In genomic region chr5:123134875-123135382, GRCm38 (mm10) we compare ENCODE assay signal across 9 mouse cellular contexts. TPM values are rescaled to one million over a fixed set of nuclear protein-coding genes. Genes with fewer than 3 reads are reported as not detected.
A peak's percentile ranks its signal among the peaks of the same experiment; 100 is the strongest.
DNase-seq lines count a peak whose midpoint lies in the region; ATAC-seq and TF ChIP-seq lines count a peak whose summit lies in the region.
"Had no signal": no experiment of that assay in that cellular context is flagged by ENCODE, and none has a peak within 500 bp of the region (broad histone marks: within the 10 kb centered on the region; RNA-seq: fewer than 3 reads in every experiment).

No protein-coding gene starts in this region.

- peaks cover 26% of the 10 kb centered on the region for H3K4me1 ChIP-seq in lung, adult 2 months (ENCODE audit: control insufficient read depth, insufficient read depth, low read length)
- peaks cover 87% of the 10 kb centered on the region for H3K4me1 ChIP-seq in forebrain, embryonic 10.5 days
- peaks cover 79% of the 10 kb centered on the region for H3K4me1 ChIP-seq in limb, embryonic 13.5 days
- H3K4me1 ChIP-seq in neural tube, embryonic 15.5 days = peaks cover 68% of the 10 kb centered on the region

- no peaks in the 10 kb centered on the region for H3K9me3 ChIP-seq in forebrain, embryonic 10.5 days
- no peaks in the 10 kb centered on the region for H3K9me3 ChIP-seq in limb, embryonic 13.5 days
- H3K9me3 ChIP-seq in neural tube, embryonic 15.5 days (replicated peaks) = no peaks in the 10 kb centered on the region

- peak overlapping the region; percentile 3 for H3K4me3 ChIP-seq in lung, adult 2 months (replicated peaks; ENCODE audit: extremely low read depth, low read depth, low read length)
- H3K4me3 ChIP-seq in forebrain, embryonic 10.5 days = peak overlapping the region; percentile 98
- H3K4me3 ChIP-seq in limb, embryonic 13.5 days = peak overlapping the region; percentile 94
- H3K4me3 ChIP-seq in neural tube, embryonic 15.5 days (replicated peaks) = peak overlapping the region; percentile 69

- H3K9ac ChIP-seq in limb, embryonic 13.5 days = peak overlapping the region; percentile 100
- peak overlapping the region; percentile 99 for H3K9ac ChIP-seq in neural tube, embryonic 15.5 days (replicated peaks)

- TF ChIP-seq POLR2A in lung, adult 2 months (IDR thresholded peaks at IDR 0.05; ENCODE audit: borderline replicate concordance, extremely low read depth, low read depth, low read length) = no peak

- intact Hi-C loops in left cerebral cortex, postnatal 36 days (cut with DNase I) = loop anchor here (5.0 kb wide), 1 partner anchor 68 kb away; the partner anchor contains the start of gene Tmem120b

- no peak for TF ChIP-seq CTCF in lung, adult 2 months (IDR thresholded peaks at IDR 0.05; ENCODE audit: insufficient read depth, low read length)

- 39% methylated on average over 8 of the region's 8 CpGs for WGBS in lung, adult 2 months
- 17% methylated on average over 8 of the region's 8 CpGs for WGBS in forebrain, embryonic 10.5 days
- 19% methylated on average over 8 of the region's 8 CpGs for WGBS in limb, embryonic 13.5 days
- whole genome bisulfite sequencing in neural tube, embryonic 15.5 days = 6% methylated on average over 8 of the region's 8 CpGs

- H3K4me2 ChIP-seq in limb, embryonic 13.5 days (replicated peaks) = peak overlapping the region; percentile 98
- H3K4me2 ChIP-seq in neural tube, embryonic 15.5 days = peak overlapping the region; percentile 91

- peaks cover 48% of the 10 kb centered on the region for H3K36me3 ChIP-seq in forebrain, embryonic 10.5 days (replicated peaks)
- peaks cover 20% of the 10 kb centered on the region for H3K36me3 ChIP-seq in limb, embryonic 13.5 days
- H3K36me3 ChIP-seq in neural tube, embryonic 15.5 days = 0 out of 2 replicates have a peak, but pooled peaks cover 2% of the 10 kb centered on the region

- peak overlapping the region; percentile 100 for H3K27ac ChIP-seq in forebrain, embryonic 10.5 days
- peak overlapping the region; percentile 100 for H3K27ac ChIP-seq in limb, embryonic 13.5 days
- H3K27ac ChIP-seq in neural tube, embryonic 15.5 days (replicated peaks) = peak overlapping the region; percentile 97

- no peak for DNase-seq in lung, adult 2 months
- DNase-seq in lung, postnatal 25 days (ENCODE audit: low spot score) = no peak
- no peak for DNase-seq in forebrain, embryonic 10.5 days (ENCODE audit: extremely low spot score, low spot score)
- no peak for DNase-seq in Muller cell, postnatal 12 days (ENCODE audit: inconsistent ontology term)
- DNase-seq in left cerebral cortex, postnatal 36 days (ENCODE audit: low spot score in 2 of 2) = no peak
- DNase-seq: thymus, adult 2 months had no signal

- H3K27me3 ChIP-seq in forebrain, embryonic 10.5 days (ENCODE audit: poor library complexity, severe bottlenecking) = peaks cover 20% of the 10 kb centered on the region
- no peaks in the 10 kb centered on the region for H3K27me3 ChIP-seq in limb, embryonic 13.5 days
- no peaks in the 10 kb centered on the region for H3K27me3 ChIP-seq in neural tube, embryonic 15.5 days (replicated peaks)

- ATAC-seq in limb, embryonic 13.5 days (ENCODE audit: low FRiP score, low read depth) = no peak
- no peak for ATAC-seq in neural tube, embryonic 15.5 days (ENCODE audit: low FRiP score)
- ATAC-seq in inflammation-experienced regulatory T-cells, adult 6 months = no peak

RNA-seq across cellular contexts. Expression of gene Rhof, which starts 2.4 kb away (rescaled TPM):
- 10.0 and 10.8 TPM in 2 replicates for polyA plus RNA-seq in lung, adult 2 months (2012; rRNA removed)
- 1.2 and 1.5 TPM in 2 replicates for polyA plus RNA-seq in forebrain, embryonic 10.5 days (2016; fragmentation: Nextera tagmentation; extraction: Ambion mirVana)
- polyA plus RNA-seq in limb, embryonic 13.5 days (2015; fragmentation: Nextera tagmentation; extraction: Ambion mirVana) = 3.7 and 4.6 TPM in 2 replicates
- 19.2 and 20.9 TPM in 2 replicates for polyA plus RNA-seq in neural tube, embryonic 15.5 days (2015; fragmentation: Nextera tagmentation; extraction: Ambion mirVana)
- polyA plus RNA-seq in inflammation-experienced regulatory T-cells, adult 6 months (2017; shearing (Covaris generic)) = 10 to 100 TPM; 62.4 to 71.7 (median 66.6) TPM
- 10 to 100 TPM; 51.3 to 53.0 TPM for total RNA-seq in left cerebral cortex, postnatal 36 days (2021)

RNA-seq across cellular contexts. Expression of gene Setd1b, which starts 7.1 kb away (rescaled TPM):
- polyA plus RNA-seq in lung, adult 2 months (2012; rRNA removed) = 12.9 and 15.2 TPM in 2 replicates
- 7.6 and 8.1 TPM in 2 replicates for polyA plus RNA-seq in forebrain, embryonic 10.5 days (2016; fragmentation: Nextera tagmentation; extraction: Ambion mirVana)
- polyA plus RNA-seq in limb, embryonic 13.5 days (2015; fragmentation: Nextera tagmentation; extraction: Ambion mirVana) = 11.1 and 12.0 TPM in 2 replicates
- 10.5 and 11.2 TPM in 2 replicates for polyA plus RNA-seq in neural tube, embryonic 15.5 days (2015; fragmentation: Nextera tagmentation; extraction: Ambion mirVana)
- polyA plus RNA-seq in inflammation-experienced regulatory T-cells, adult 6 months (2017; shearing (Covaris generic)) = 10 to 100 TPM; 13.0 to 17.7 (median 16.0) TPM
- total RNA-seq in left cerebral cortex, postnatal 36 days (2021) = 10 to 100 TPM; 27.9 to 35.0 TPM

RNA-seq across cellular contexts. Expression of gene Psmd9, which starts 34.3 kb away (rescaled TPM):
- 19.3 and 21.5 TPM in 2 replicates for polyA plus RNA-seq in lung, adult 2 months (2012; rRNA removed)
- polyA plus RNA-seq in forebrain, embryonic 10.5 days (2016; fragmentation: Nextera tagmentation; extraction: Ambion mirVana) = 80.5 and 84.6 TPM in 2 replicates
- polyA plus RNA-seq in limb, embryonic 13.5 days (2015; fragmentation: Nextera tagmentation; extraction: Ambion mirVana) = 99.6 and 104 TPM in 2 replicates
- polyA plus RNA-seq in neural tube, embryonic 15.5 days (2015; fragmentation: Nextera tagmentation; extraction: Ambion mirVana) = 79.5 and 81.1 TPM in 2 replicates
- polyA plus RNA-seq in inflammation-experienced regulatory T-cells, adult 6 months (2017; shearing (Covaris generic)) = 10 to 100 TPM; 36.1 to 40.9 (median 39.8) TPM
- total RNA-seq in left cerebral cortex, postnatal 36 days (2021) = 10 to 100 TPM; 28.6 to 29.6 TPM

RNA-seq across cellular contexts. Expression of gene Hpd, which starts 47.6 kb away (rescaled TPM):
- 1.4 and 2.2 TPM in 2 replicates for polyA plus RNA-seq in lung, adult 2 months (2012; rRNA removed)
- 0.31 TPM in 1 of 2 replicates, not detected in the other for polyA plus RNA-seq in forebrain, embryonic 10.5 days (2016; fragmentation: Nextera tagmentation; extraction: Ambion mirVana)
- not detected in 2 replicates for polyA plus RNA-seq in limb, embryonic 13.5 days (2015; fragmentation: Nextera tagmentation; extraction: Ambion mirVana)
- 0.50 TPM in 1 of 2 replicates, not detected in the other for polyA plus RNA-seq in neural tube, embryonic 15.5 days (2015; fragmentation: Nextera tagmentation; extraction: Ambion mirVana)
- polyA plus RNA-seq in inflammation-experienced regulatory T-cells, adult 6 months (2017; shearing (Covaris generic)) = not detected
- total RNA-seq in left cerebral cortex, postnatal 36 days (2021) = not detected

Comparison
In these comparisons a context has a peak if more than half of its experiments do, and no peak if none do; other contexts are left out.
1. H3K4me3 ChIP-seq: peak in every context shown above with its lines; median percentile 98 in forebrain, embryonic 10.5 days; 94 in limb, embryonic 13.5 days; 69 in neural tube, embryonic 15.5 days; 3 in lung, adult 2 months.